Mouse (Mus musculus) liver, embryonic 14.5 days (tissue): Measurements from ENCODE around the gene Wdcp. TPM values are rescaled to one million over a fixed set of nuclear protein-coding genes. Genes with fewer than 3 reads are reported as not detected.

Experiments
- ATAC-seq: fragments of 200-750 bp; cut with Nextera tagmentation; 2 replicates; pipeline ENCODE4 v1.8.0; 2017; ENCODE audit warnings: moderate number of reproducible peaks, mild to moderate bottlenecking, moderate library complexity; ENCODE audit not compliant: insufficient read depth
- DNase-seq, 3 experiments: peaks; one replicate each; pipeline ENCODE4 v3.0.0-alpha.2; 2012 to 2013; ENCODE audit warnings: low read depth in 3 of 3, low spot score in 3 of 3
- H3K27ac ChIP-seq: fragments of 300-500 bp; sonication (generic); 2 replicates; pipeline ENCODE4 v1.5.1; 2014; ENCODE audit warnings: moderate library complexity, mild to moderate bottlenecking, control low read depth, inconsistent platforms
- H3K27me3 ChIP-seq: fragments of 300-500 bp; sonication (generic); 2 replicates; pipeline ENCODE4 v1.6.1; 2014; ENCODE audit warnings: mild to moderate bottlenecking, low read length, moderate library complexity; ENCODE audit not compliant: control insufficient read depth, insufficient read depth
- H3K36me3 ChIP-seq: fragments of 300-500 bp; sonication (generic); replicated peaks from 2 replicates; pipeline ENCODE4 v1.6.1; 2014; ENCODE audit warnings: low read depth; ENCODE audit not compliant: control insufficient read depth, insufficient read depth
- H3K4me1 ChIP-seq, 2 experiments: fragments of 200-500 bp in 1 of 2; fragments of 300-500 bp in 1 of 2; sonication (generic) in 1 of 2; replicated peaks; 2 replicates each; pipeline ENCODE4 v1.6.1; 2012 to 2014; ENCODE audit warnings: antibody characterized with exemption in 1 of 2, inconsistent platforms in 1 of 2, low read length in 1 of 2; ENCODE audit not compliant: control insufficient read depth in 2 of 2, insufficient read depth in 2 of 2
- H3K4me2 ChIP-seq: fragments of 300-500 bp; sonication (generic); 2 replicates; pipeline ENCODE4 v1.6.1; 2014; ENCODE audit warnings: low read depth, mild to moderate bottlenecking, control low read depth, moderate library complexity
- H3K4me3 ChIP-seq, 2 experiments: fragments of 200-500 bp in 1 of 2; fragments of 300-500 bp in 1 of 2; sonication (generic) in 1 of 2; 2 replicates each; pipeline ENCODE4 v1.5.1; 2012 to 2014; ENCODE audit warnings: low read depth in 2 of 2, low read length in 2 of 2, mild to moderate bottlenecking in 2 of 2, control low read depth in 1 of 2, inconsistent platforms in 1 of 2, moderate library complexity in 1 of 2; ENCODE audit not compliant: insufficient read depth in 1 of 2
- H3K9ac ChIP-seq: fragments of 300-500 bp; sonication (generic); replicated peaks from 2 replicates; pipeline ENCODE4 v1.6.1; 2014; ENCODE audit warnings: mild to moderate bottlenecking, control low read depth, moderate library complexity
- H3K9me3 ChIP-seq: fragments of 300-500 bp; sonication (generic); 2 replicates; pipeline ENCODE4 v1.6.1; 2016; ENCODE audit warnings: low read length, mixed read lengths; ENCODE audit not compliant: control insufficient read depth
- CTCF ChIP-seq: IDR thresholded peaks from 2 replicates; pipeline ENCODE4 v1.5.1; 2016; ENCODE audit warnings: antibody characterized with exemption, low read depth, control low read depth
- EP300 ChIP-seq: IDR thresholded peaks from 2 replicates; pipeline ENCODE4 v1.6.1; 2016; ENCODE audit warnings: antibody characterized with exemption, low read depth
- WGBS: fragments of 180-500 bp; shearing (Covaris S2); extraction: QIAGEN DNeasy Blood & Tissue Kit; methylation state at CpG from one replicate; pipeline ENCODE4 v1.1.7; 2014; ENCODE audit not compliant: insufficient replicate concordance; 5-methylcytosine and 5-hydroxymethylcytosine counted together
- polyA plus RNA-seq, 2 experiments: library from polyadenylated mRNA; depleted of rRNA in 1 of 2; stranded (reverse) in 1 of 2; unstranded in 1 of 2; fragments of >200 nt; fragmentation: Nextera tagmentation in 1 of 2; extraction: Ambion mirVana in 1 of 2; gene quantifications; 2 replicates each; pipeline versions ENCODE4 v1.2.1 to v1.2.3; 2012 to 2014

Gene Wdcp
- polyA plus RNA-seq, 2 experiments, result 9.1 to 11.6 TPM

- no peak overlapping the region for H3K27ac ChIP-seq
- no peak overlapping the region for H3K4me3 ChIP-seq
- no peaks in the 10 kb centered on the region for H3K27me3 ChIP-seq
- no peaks in the 10 kb centered on the region for H3K4me1 ChIP-seq
- ATAC-seq, result no peak
- TF ChIP-seq EP300, result no peak
- no peak for TF ChIP-seq CTCF
- H3K9me3 ChIP-seq, result no peaks in the 10 kb centered on the region
- no peak for DNase-seq
- peaks cover 23% of the 10 kb centered on the region for H3K36me3 ChIP-seq
- H3K4me2 ChIP-seq, result no peak overlapping the region
- no peak overlapping the region for H3K9ac ChIP-seq
- 89% methylated on average over 5 of the region's 5 CpGs for WGBS
Measured at GRCm38 (mm10) chr12:4898024-4898423, 54.9 kb downstream of the Wdcp start.

- H3K4me1 ChIP-seq, result peaks cover 10 to 11% of the 10 kb centered on the region in 2 experiments; a peak in 2 of 4 replicates
- DNase-seq (peak; percentile 30 to 36 (median 31)), ATAC-seq (no peak)
- H3K27ac ChIP-seq, result peak overlapping the region; percentile 89
- peak overlapping the region; percentile 98 for H3K9ac ChIP-seq
- H3K4me3 ChIP-seq, result peak overlapping the region; percentile 66 to 98
- H3K36me3 ChIP-seq, result peaks cover 3% of the 10 kb centered on the region
- 44% methylated on average over 7 of the region's 7 CpGs for WGBS
- no peaks in the 10 kb centered on the region for H3K9me3 ChIP-seq
- peak overlapping the region; percentile 97 for H3K4me2 ChIP-seq
- H3K27me3 ChIP-seq, result no peaks in the 10 kb centered on the region
- TF ChIP-seq CTCF (peak; percentile 40; the same call in 1 of the 2 replicates), EP300 (no peak)
Measured at GRCm38 (mm10) chr12:4905946-4906345, 62.8 kb downstream of the Wdcp start.

GRCm38 (mm10) chr12:4906476-4906875 is 63.4 kb downstream of the Wdcp start:
- DNase-seq (peak in 1 of 3 experiments; percentile 19), ATAC-seq (no peak)
- TF ChIP-seq EP300, result no peak
- H3K4me3 ChIP-seq, result peak overlapping the region; percentile 66 to 98
- peak overlapping the region; percentile 89 for H3K27ac ChIP-seq
- H3K4me2 ChIP-seq, result peak overlapping the region; percentile 97
- WGBS, result 12% methylated on average over 7 of the region's 7 CpGs
- no peaks in the 10 kb centered on the region; the same call in 1 of the 2 replicates for H3K36me3 ChIP-seq
- H3K9ac ChIP-seq, result peak overlapping the region; percentile 98
- no peaks in the 10 kb centered on the region for H3K9me3 ChIP-seq
- H3K27me3 ChIP-seq, result no peaks in the 10 kb centered on the region
- peaks cover 10 to 11% of the 10 kb centered on the region in 2 experiments; a peak in 2 of 4 replicates for H3K4me1 ChIP-seq

- ATAC-seq (peak; percentile 94), DNase-seq (peak; percentile 88)
- Histone ChIP-seq H3K27ac (peak within 1 kb of the TSS; percentile 89), H3K9me3 (no peaks in the 10 kb centered on the region), H3K4me3 (peak within 1 kb of the TSS; percentile 66 to 98), H3K4me2 (peak within 1 kb of the TSS; percentile 97), H3K4me1 (peaks cover 10 to 11% of the 10 kb centered on the region in 2 experiments; a peak in 2 of 4 replicates), H3K36me3 (no peaks in the 10 kb centered on the region; the same call in 1 of the 2 replicates), H3K9ac (peak within 1 kb of the TSS; percentile 98), H3K27me3 (no peaks in the 10 kb centered on the region)
- TF ChIP-seq EP300 (no peak), CTCF (peak; percentile 48)
- 1% methylated on average over 121 of the region's 125 CpGs for WGBS
Measured at GRCm38 (mm10) chr12:4906951-4907906, 64.1 kb downstream of the Wdcp start, which contains the start of gene Ubxn2a. Gene Ubxn2a, minus strand, starts transcription at chr12:4907705.

GRCm38 (mm10) chr12:4908391-4908790 is 65.3 kb downstream of the Wdcp start:
- no peak for DNase-seq
- peak overlapping the region; percentile 97 for H3K4me2 ChIP-seq
- ATAC-seq, result no peak
- H3K9ac ChIP-seq, result peak overlapping the region; percentile 98
- H3K27me3 ChIP-seq, result no peaks in the 10 kb centered on the region
- no peaks in the 10 kb centered on the region for H3K9me3 ChIP-seq
- H3K27ac ChIP-seq, result no peak overlapping the region
- H3K4me3 ChIP-seq, result peak overlapping the region in 1 of 2 experiments; percentile 98; a peak in 1 of 4 replicates
- H3K36me3 ChIP-seq, result no peaks in the 10 kb centered on the region; the same call in 1 of the 2 replicates
- TF ChIP-seq EP300 (no peak), CTCF (no peak)
- peaks cover 10 to 11% of the 10 kb centered on the region in 2 experiments; a peak in 2 of 4 replicates for H3K4me1 ChIP-seq
- WGBS, result 86% methylated on average over 7 of the region's 7 CpGs

Other genes with a start within 250 kb of the Wdcp start
- gene Fam228a, start 104.9 kb upstream of the Wdcp start, polyA plus RNA-seq (2012; rRNA removed), result 0.09 TPM in 2 replicates
- gene Fam228a, start 104.9 kb upstream of the Wdcp start, polyA plus RNA-seq (2014; fragmentation: Nextera tagmentation; extraction: Ambion mirVana), result 0.05 TPM in 1 of 2 replicates, not detected in the other
- 0.21 and 0.39 TPM in 2 replicates for gene Pfn4, start 74.3 kb upstream of the Wdcp start, polyA plus RNA-seq (2012; rRNA removed)
- gene Pfn4, start 74.3 kb upstream of the Wdcp start, polyA plus RNA-seq (2014; fragmentation: Nextera tagmentation; extraction: Ambion mirVana), result 0.56 and 1.1 TPM in 2 replicates
- 0.37 and 0.73 TPM in 2 replicates for gene Fam228b, start 74.0 kb upstream of the Wdcp start, polyA plus RNA-seq (2012; rRNA removed)
- 0.33 and 1.0 TPM in 2 replicates for gene Fam228b, start 74.0 kb upstream of the Wdcp start, polyA plus RNA-seq (2014; fragmentation: Nextera tagmentation; extraction: Ambion mirVana)
- 34.7 and 72.6 TPM in 2 replicates for gene Sf3b6, start 25.8 kb upstream of the Wdcp start, polyA plus RNA-seq (2012; rRNA removed)
- gene Sf3b6, start 25.8 kb upstream of the Wdcp start, polyA plus RNA-seq (2014; fragmentation: Nextera tagmentation; extraction: Ambion mirVana), result 179 and 187 TPM in 2 replicates
- gene Fkbp1b, start 1.7 kb upstream of the Wdcp start, polyA plus RNA-seq (2012; rRNA removed), result 2.5 and 2.9 TPM in 2 replicates
- 2.2 and 2.6 TPM in 2 replicates for gene Fkbp1b, start 1.7 kb upstream of the Wdcp start, polyA plus RNA-seq (2014; fragmentation: Nextera tagmentation; extraction: Ambion mirVana)
- 45.9 and 53.1 TPM in 2 replicates for gene Mfsd2b, start 31.1 kb downstream of the Wdcp start, polyA plus RNA-seq (2012; rRNA removed)
- gene Mfsd2b, start 31.1 kb downstream of the Wdcp start, polyA plus RNA-seq (2014; fragmentation: Nextera tagmentation; extraction: Ambion mirVana), result 54.6 and 62.6 TPM in 2 replicates
- gene Ubxn2a, start 64.4 kb downstream of the Wdcp start, polyA plus RNA-seq (2012; rRNA removed), result 3.9 and 7.4 TPM in 2 replicates
- 23.0 and 26.4 TPM in 2 replicates for gene Ubxn2a, start 64.4 kb downstream of the Wdcp start, polyA plus RNA-seq (2014; fragmentation: Nextera tagmentation; extraction: Ambion mirVana)
- gene Atad2b, start 74.0 kb downstream of the Wdcp start, polyA plus RNA-seq (2012; rRNA removed), result 5.5 and 6.6 TPM in 2 replicates
- gene Atad2b, start 74.0 kb downstream of the Wdcp start, polyA plus RNA-seq (2014; fragmentation: Nextera tagmentation; extraction: Ambion mirVana), result 7.0 and 8.1 TPM in 2 replicates